Mouse (Mus musculus): Measurements from ENCODE around the gene Crybg3.

The Crybg3 gene

DNA sequence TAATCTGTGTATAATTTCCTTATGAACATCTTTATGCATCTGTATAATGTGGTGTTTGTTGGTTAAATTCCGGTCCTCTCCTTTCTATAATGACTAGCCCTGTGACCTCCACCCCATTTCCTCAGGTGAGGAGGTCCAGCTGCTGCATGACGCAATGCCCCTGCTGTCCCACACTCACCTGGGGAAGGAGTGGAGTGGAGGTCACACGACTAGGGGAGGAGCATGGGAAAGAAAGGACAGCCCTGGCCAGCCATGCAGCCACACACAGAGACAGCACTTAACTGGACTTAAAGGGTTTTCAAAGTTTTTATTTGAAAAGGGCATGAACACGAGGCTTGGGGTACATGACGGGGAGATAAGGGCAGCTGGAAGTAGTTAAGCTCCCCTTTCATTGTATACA is 69.5 kb downstream of the Crybg3 start:
- DNase-seq: no peak

DNA sequence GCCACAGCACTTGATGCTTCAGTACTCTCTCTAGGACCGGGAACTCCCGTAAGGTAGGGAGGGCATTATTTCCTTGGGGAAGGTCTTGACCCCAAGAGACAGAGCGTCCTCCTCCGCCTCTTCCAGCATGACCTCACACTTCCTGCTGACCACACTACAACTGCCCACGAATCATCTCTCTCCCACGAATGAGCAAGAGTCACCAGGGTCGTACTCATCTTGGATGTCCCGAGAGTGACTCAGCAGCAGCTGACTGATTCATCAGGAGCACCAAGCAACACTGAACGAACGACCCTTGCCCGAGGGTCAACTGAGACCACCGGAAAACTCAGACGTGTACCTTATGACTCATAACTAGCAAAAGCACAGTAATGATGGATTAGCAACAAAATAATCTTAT is 71.2 kb downstream of the Crybg3 start:
- no peak for DNase-seq

DNA sequence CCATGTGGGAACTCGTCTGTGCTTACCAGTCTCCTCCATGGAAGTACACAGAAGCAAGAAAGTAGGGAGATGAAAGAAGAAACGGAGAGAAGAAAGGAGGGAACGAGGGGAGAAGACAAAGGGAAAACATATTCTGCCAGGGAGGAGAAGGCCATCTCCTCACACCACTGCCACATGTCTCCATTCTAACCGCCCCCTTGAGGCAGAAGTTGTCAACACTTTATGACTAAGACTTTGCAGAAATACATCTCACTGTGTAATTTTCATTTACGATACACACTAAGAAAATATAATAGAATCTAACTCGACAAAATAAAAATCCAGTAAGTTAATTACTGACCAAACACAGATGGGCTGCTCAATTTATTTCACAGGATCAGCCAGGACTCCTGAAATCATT is 73.8 kb downstream of the Crybg3 start:
- no peak for DNase-seq

GRCm38 (mm10) chr16:59521752-59522423 is 78.9 kb downstream of the Crybg3 start:
- DNase-seq: no peak

GRCm38 (mm10) chr16:59517447-59518219 is 83.1 kb downstream of the Crybg3 start:
- peak; percentile 38 to 41 for DNase-seq

DNA sequence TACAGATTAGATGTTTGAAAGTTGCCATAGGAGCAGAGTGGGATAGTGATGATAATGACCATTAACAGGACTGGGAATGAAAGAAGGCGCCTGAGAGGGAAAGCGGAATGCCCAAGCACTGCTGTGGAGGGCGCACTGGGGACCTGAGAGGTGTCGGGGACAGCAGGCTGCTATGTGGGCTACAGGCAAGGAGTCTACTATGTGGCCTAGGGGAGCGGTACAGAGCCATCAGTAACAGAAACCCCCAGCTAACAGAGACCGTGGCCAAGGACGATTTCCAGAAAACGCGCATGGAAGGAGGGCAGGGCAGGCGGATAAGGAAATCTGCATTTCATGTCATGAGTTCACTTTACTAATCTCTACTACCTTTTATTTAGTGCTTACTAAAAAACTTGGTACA is 83.8 kb downstream of the Crybg3 start:
- no peak for DNase-seq

DNA sequence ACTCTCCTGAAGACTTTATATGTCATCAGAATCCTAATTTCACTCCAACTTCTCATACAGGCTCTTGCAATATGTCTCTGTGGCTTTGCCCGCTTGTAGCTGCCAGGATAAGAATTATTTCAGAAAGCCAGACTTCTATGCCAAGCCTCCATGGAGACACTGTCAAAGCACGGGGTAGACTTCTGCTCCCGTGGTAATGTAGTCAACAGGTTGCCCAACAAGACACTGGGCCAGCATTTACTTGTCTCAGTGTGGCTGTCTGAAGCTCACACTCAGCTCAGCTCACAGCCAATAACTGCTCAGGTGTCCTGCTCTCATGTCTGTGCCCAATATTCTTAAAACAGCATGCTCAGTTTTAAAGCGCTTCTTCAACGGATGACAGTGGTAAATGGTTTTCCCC is 85.6 kb downstream of the Crybg3 start:
- DNase-seq: no peak

- no peak for DNase-seq
These were observed 90.9 kb downstream of the Crybg3 start for GRCm38 (mm10) chr16:59509830-59510229.

- no peak for DNase-seq
These were observed 101.6 kb downstream of the Crybg3 start for GRCm38 (mm10) chr16:59499180-59499579.

DNA sequence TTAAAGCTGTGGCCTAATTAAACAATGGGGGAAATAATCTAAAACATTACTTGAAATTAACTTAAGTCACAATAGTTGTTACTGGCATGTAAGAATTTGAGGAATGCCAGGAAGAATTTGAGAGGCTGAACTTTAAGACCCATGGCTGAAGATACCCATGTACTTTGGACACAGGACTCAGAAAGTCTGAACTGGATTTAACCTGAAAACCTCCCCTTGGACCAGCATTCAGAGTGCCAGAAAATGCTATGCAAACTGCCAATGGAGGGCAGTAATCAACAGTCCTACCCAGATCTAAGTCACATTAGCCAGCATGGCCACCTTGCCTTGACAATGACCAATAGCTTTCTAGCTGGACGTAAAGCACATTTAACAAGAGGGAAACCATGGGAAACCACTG is 102.8 kb downstream of the Crybg3 start:
- DNase-seq: no peak

GRCm38 (mm10) chr16:59493199-59493598 is 107.6 kb downstream of the Crybg3 start:
- no peak for DNase-seq

- DNase-seq: no peak
These were observed 112.7 kb downstream of the Crybg3 start for GRCm38 (mm10) chr16:59487975-59488548.

- DNase-seq: no peak
These were observed 113.5 kb downstream of the Crybg3 start for GRCm38 (mm10) chr16:59487239-59487638.

GRCm38 (mm10) chr16:59477955-59478354 is 122.8 kb downstream of the Crybg3 start:
- no peak for DNase-seq

- DNase-seq: peak; percentile 75 to 80
These were observed 126.0 kb downstream of the Crybg3 start for GRCm38 (mm10) chr16:59474788-59475187.

GRCm38 (mm10) chr16:59472546-59472945 is 128.2 kb downstream of the Crybg3 start:
- no peak for DNase-seq

DNA sequence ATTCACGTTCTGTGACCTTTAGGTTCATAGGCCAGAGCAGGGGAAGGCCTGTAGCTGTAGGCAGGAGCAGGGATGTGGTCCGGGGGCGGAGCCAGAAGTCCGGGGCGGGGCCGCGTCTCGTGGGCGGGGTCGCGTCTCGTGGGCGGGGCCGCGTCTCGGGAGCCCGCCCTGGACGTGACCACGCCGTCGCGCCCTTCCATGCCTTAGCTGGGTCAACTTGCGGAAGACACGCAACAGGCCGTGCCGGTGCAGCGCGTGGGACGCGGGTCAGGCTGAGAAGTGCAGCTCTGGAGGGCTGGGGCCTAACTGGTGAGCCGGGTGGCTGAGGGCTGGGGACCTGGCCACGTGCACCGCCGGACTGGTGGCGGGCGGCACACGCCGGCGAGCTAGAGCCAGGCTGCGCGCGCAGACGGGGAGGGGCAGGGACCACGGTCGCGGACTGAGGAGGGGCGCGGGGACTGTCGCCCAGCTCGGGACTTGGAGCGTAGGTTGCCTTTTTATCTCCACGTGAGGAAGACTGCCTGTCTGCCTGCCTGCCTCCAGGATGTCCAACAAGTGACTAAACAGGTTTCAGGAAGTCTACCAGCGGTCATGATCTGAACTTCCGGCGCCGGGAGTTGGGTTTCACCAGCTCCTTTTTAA is 129.0 kb downstream of the Crybg3 start, which contains the start of gene Riox2:
Gene Riox2, plus strand, starts transcription at position 139 of the 642 bp plus-strand sequence.
- DNase-seq: peak; percentile 92 to 93

GRCm38 (mm10) chr16:59469846-59470245 is 130.9 kb downstream of the Crybg3 start:
- DNase-seq: no peak

DNA sequence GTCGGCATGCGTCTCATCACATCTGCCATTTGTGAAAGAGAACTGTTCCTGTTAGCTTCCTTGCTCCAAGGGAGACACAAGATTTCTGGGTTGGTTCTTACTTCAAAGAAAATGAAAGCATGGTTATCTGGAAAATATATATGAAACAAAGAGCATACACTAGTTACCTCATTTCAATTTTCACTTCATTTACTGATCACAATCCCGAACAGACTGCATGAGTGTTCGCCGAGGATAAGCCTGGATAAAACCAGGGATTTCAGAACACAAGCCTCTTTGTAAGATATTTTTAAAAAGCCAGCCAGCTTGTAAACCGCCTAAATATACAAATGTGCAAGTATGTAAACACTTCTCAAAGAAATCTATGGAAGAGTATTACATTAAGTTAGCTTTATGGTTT is 136.8 kb downstream of the Crybg3 start:
- DNase-seq: no peak

- no peak for DNase-seq
These were observed 137.2 kb downstream of the Crybg3 start for GRCm38 (mm10) chr16:59463567-59463966.

- DNase-seq: peak; percentile 28 to 52
These were observed 141.4 kb downstream of the Crybg3 start for GRCm38 (mm10) chr16:59459259-59459861.

GRCm38 (mm10) chr16:59451813-59452212 is 149.0 kb downstream of the Crybg3 start:
- DNase-seq: no peak

DNA sequence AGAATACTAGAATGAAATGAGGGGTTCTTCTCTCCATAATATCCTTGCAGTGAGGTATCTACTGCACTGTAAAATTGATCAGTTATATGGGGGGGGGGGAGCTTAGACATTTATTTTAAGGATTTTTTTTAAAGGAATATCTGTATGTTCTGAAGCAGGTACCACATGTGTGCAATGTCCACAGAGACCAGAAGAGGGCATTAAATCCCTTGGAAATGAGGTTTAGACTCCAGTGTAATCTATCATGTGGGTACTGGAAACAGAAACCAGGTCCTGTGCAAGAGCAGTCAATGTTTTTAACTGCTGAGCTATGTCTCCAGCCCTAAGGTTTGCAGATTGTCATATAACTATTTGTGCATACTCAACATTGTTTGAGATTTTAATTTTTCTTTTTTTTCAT is 151.7 kb downstream of the Crybg3 start:
- no peak for DNase-seq
